Mouse (Mus musculus): ENCODE data around the gene Olfr1057.
"Not testable (repeated sequence)": the region's sequence is repeated elsewhere in the genome, so short reads cannot be mapped to it uniquely, and the experiment has no call there.

Gene Olfr1057

DNA sequence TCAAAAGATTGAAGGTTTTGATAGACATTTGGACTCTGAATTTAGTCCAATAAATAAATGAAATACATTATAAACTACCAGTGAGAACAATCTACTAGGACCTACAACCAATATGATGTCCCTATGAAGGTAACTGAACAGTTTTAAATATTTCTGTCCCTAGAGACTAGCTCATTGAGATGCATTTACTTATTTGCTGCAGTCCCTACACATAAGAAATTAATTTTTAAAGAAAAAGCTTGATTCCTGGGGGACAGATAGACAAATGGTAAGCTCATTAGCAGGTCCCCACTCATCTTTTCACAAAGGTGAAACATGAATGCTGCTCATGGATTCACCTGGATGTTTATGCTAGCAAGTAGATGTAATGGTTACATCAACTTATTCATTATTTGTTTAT lies at the start of gene Olfr1057:
Olfr1057 (minus strand) TSS at position 101 of the 400 bp plus-strand sequence.
- no peak for DNase-seq (ENCODE audit: low read depth)

DNA sequence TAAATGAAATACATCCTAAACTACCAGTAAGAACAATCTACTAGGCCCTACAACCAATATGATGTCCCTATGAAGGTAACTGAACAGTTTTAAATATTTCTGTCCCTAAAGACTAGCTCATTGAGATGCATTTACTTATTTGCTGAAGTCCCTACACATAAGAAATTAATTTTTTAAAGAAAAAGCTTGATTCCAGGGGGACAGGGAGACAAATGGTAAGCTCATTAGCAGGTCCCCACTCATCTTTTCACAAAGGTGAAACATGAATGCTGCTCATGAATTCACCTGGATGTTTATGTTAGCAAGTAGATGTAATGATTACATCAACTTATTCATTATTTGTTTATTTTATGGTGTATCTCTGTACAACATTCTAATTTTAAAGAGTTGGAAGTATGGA lies 48.5 kb upstream of the Olfr1057 start, which contains the start of gene Olfr1062:
Olfr1062 (minus strand) TSS at position 101 of the 400 bp plus-strand sequence.
- DNase-seq (ENCODE audit: low read depth), result not testable (repeated sequence)

DNA sequence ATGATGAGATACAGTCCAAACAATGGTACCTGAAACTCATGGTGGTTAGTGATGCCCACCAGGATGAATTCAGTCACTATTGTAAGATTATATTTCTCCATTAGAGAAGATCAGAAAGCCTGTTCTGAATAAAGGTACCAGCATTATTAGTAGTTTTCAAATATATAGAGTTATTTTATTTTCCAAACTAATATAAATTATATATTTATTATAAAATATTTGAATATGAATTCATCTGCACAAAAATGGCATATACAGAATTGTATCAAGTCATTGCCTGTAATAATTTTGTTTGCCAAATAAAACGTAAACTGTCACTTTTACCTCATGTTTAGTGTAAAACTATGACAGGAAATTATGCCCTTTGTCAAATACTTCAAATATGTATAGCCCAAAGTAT lies 35.8 kb upstream of the Olfr1057 start, which contains the start of gene Olfr1061:
Olfr1061 (minus strand) TSS at position 101 of the 400 bp plus-strand sequence.
- no peak for DNase-seq (ENCODE audit: low read depth)

DNA sequence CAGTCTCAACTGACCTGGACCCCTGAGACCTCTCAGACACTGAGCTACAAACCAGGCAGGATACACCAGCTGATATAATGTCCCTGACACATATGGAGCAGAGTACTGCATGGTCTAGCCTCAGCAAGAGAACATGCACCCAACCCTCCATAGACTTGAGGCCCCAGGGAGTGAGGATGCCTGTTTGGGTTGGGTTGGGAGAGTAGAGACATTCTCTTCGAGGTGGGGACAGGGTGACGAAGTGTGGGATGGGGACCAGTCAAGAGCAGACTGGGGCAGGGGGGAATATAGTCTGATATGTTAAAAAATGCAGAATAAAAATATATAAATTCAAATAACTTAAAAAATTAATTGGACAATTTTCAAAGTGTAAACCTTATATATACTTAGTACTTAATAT lies 16.9 kb upstream of the Olfr1057 start:
- DNase-seq (ENCODE audit: low read depth), result no peak

DNA sequence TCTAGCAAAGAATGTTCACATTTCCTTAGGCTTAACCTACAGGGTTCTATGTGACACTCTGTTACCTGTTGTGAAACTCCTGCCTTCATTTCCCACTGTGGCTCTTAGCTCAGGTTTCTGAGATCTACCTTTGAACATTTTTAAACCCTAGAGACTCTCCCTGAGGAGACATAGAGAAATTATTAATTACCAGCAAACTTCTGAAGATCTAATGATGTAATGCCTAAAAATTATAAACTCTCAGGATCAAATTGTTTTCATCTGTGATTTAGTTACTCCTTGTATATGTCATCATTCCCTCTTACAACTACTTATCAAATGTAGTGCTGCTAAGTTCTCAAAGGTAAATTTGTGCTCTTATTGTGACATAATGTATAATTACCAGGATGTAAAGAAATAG lies 10.3 kb upstream of the Olfr1057 start, which contains the start of gene Olfr1058:
Olfr1058 (minus strand) TSS at position 101 of the 400 bp plus-strand sequence.
- DNase-seq (ENCODE audit: low read depth), result not testable (repeated sequence)

DNA sequence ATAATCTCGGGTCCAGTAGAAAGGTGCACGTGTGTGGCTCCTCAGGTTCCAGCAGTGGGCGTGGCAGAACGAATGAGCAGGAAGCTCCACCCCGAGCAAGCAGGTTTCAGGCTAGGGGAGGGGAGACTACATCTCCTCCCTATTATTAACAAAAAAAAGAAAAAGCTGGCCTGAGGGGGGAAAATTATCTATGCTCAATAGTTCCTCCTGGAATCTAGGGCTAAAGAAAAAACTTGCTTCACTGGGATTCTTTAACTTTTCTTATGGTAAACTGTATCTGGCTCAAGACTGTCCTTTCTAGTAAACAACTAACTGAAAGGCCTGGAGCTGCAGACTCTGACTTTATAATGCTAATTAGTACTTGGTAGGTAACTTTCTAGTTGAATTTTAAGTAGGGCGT lies 11.9 kb downstream of the Olfr1057 start:
- DNase-seq (ENCODE audit: low read depth), result not testable (repeated sequence)

DNA sequence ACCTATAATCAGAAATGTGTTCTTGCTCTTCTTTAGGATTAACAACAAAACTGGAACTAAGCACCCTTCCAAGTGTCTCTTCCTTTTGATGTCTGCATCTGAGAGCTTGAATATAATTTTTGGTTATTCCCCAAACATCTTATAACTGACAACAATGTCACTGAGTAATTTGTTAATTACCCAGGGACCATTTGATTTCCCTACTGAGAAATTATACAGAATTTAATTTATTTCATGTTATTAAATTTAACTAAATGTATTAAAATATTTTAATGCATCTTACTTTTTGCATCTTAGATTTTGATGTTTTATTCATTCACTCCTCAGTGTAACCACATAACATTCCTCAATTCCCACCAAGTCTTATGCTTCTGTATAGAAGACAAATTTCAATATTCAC lies 15.8 kb downstream of the Olfr1057 start, which contains the start of gene Olfr1056:
Olfr1056 (minus strand) TSS at position 101 of the 400 bp plus-strand sequence.
- no peak for DNase-seq (ENCODE audit: low read depth)

DNA sequence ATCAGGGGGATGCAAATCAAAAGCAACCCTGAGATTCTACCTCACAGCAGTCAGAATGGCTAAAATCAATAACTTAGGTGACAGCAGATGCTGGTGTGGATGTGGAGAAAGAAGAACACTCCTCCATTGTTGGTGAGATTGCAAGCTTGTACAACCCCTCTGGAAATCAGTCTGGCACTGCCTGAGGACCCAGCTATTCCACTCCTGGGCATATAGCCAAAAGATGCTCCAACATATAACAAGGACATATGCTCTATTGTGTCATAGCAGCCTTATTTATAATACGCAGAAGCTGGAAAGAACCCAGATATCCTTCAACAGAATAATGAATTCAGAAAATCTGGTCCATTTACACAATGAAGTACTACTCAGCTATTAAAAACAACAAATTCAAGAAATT lies 26.4 kb downstream of the Olfr1057 start:
- DNase-seq (ENCODE audit: low read depth), result not testable (repeated sequence)

DNA sequence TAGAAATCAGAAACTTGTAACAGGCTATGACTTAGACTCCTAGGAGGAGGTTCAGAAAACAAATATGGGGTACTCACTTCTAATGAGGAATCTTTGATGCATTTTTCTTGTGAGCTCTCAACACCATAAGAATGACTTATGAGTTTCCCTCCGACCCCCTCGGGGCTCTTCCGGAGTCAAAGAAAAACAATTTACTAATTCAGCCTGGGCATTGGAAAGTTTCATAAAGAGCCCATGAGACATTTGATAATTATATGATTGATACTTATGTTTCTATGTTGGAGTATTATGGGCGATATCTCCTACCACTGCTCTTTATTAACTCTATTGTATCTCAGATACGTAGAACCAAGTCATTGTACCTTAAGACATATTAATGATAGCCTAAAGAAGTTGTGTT lies 28.0 kb downstream of the Olfr1057 start, which contains the start of gene Olfr1055:
Olfr1055 (minus strand) TSS at position 101 of the 400 bp plus-strand sequence.
- DNase-seq (ENCODE audit: low read depth), result no peak

DNA sequence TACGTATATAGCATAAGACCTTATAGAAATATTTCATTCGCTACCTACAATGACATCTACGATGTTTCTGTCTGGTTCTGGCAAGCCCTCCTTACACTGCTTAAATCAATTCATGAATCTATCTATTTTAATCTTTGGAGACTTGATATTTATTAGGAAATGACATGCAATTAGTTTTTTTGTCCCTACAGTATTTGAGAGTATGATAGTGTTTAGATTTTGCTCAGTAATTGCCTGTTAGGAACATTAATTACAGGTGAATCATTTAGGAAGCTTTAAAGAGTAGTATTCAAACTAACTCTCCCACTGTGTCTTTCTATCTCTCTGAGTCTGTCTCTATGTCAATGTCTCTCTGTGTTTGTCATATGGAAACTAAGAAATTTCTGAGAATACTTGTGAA lies 42.9 kb downstream of the Olfr1057 start, which contains the start of gene Olfr1054:
Olfr1054 (minus strand) TSS at position 101 of the 400 bp plus-strand sequence.
- no peak for DNase-seq (ENCODE audit: low read depth)
